Mouse (Mus musculus) heart, postnatal 0 days (tissue): ENCODE measurements at regions not wholly inside any gene's neighbourhood (a gene's known extent, or its start where the extent isn't known, plus 50 kb on each side); places are given as distances from the start of the nearest gene placed in this dataset.

ENCODE experiments used
- ATAC-seq: fragments of 200-750 bp; cut with Nextera tagmentation; 2 replicates; pipeline ENCODE4 v1.8.0; 2017; ENCODE audit warnings: low read depth, moderate number of reproducible peaks, moderate library complexity; ENCODE audit not compliant: insufficient read depth
- DNase-seq: peaks from one replicate; pipeline ENCODE4 v3.0.0-alpha.2; 2016; ENCODE audit warnings: low spot score
- H3K27ac ChIP-seq: fragments of 300-500 bp; sonication (generic); 2 replicates; pipeline ENCODE4 v1.5.1; 2014; ENCODE audit warnings: low read depth, mild to moderate bottlenecking
- H3K27me3 ChIP-seq: fragments of 300-500 bp; sonication (generic); 2 replicates; pipeline ENCODE4 v1.6.1; 2014; ENCODE audit warnings: low read length, mixed read lengths; ENCODE audit not compliant: control insufficient read depth, insufficient read depth
- H3K36me3 ChIP-seq: fragments of 300-500 bp; sonication (generic); replicated peaks from 2 replicates; pipeline ENCODE4 v1.6.1; 2014; ENCODE audit warnings: low read length, mixed read lengths; ENCODE audit not compliant: control insufficient read depth, insufficient read depth
- H3K4me1 ChIP-seq: fragments of 300-500 bp; sonication (generic); 2 replicates; pipeline ENCODE4 v1.6.1; 2014; ENCODE audit warnings: antibody characterized with exemption; ENCODE audit not compliant: control insufficient read depth, insufficient read depth
- H3K4me2 ChIP-seq: fragments of 300-500 bp; sonication (generic); 2 replicates; pipeline ENCODE4 v1.6.1; 2014; ENCODE audit warnings: low read depth, mild to moderate bottlenecking, low read length, moderate library complexity
- H3K4me3 ChIP-seq: fragments of 300-500 bp; sonication (generic); 2 replicates; pipeline ENCODE4 v1.5.1; 2014; ENCODE audit warnings: low read depth, low read length
- H3K9ac ChIP-seq: fragments of 300-500 bp; sonication (generic); replicated peaks from 2 replicates; pipeline ENCODE4 v1.6.1; 2014; ENCODE audit warnings: low read depth, low read length, mixed read lengths
- H3K9me3 ChIP-seq: fragments of 300-500 bp; sonication (generic); replicated peaks from 2 replicates; pipeline ENCODE4 v1.6.1; 2016; ENCODE audit warnings: low read length; ENCODE audit not compliant: control insufficient read depth
- CTCF ChIP-seq: IDR thresholded peaks from 2 replicates; pipeline ENCODE4 v1.5.1; 2016; ENCODE audit warnings: antibody characterized with exemption, control low read depth, low read depth
- EP300 ChIP-seq: IDR thresholded peaks from 2 replicates; pipeline ENCODE4 v1.6.1; 2016; ENCODE audit warnings: antibody characterized with exemption, low read depth
- WGBS: fragments of 180-500 bp; shearing (Covaris S2); extraction: QIAGEN DNeasy Blood & Tissue Kit; methylation state at CpG from one replicate; pipeline ENCODE4 v1.1.7; 2014; 5-methylcytosine and 5-hydroxymethylcytosine counted together

GRCm38 (mm10) chr4:4333472-4334123 is 256.3 kb upstream of the Sdr16c6 start:
- 55% methylated on average over 4 of the region's 4 CpGs for WGBS
- TF ChIP-seq CTCF (no peak), EP300 (no peak)
- H3K9ac ChIP-seq: no peak overlapping the region

GRCm38 (mm10) chr4:4331105-4331504 is 253.8 kb upstream of the Sdr16c6 start:
- Histone ChIP-seq H3K4me3 (no peak overlapping the region), H3K9ac (no peak overlapping the region), H3K36me3 (no peaks in the 10 kb centered on the region), H3K4me2 (no peak overlapping the region), H3K27ac (no peak overlapping the region), H3K9me3 (no peaks in the 10 kb centered on the region), H3K27me3 (no peaks in the 10 kb centered on the region), H3K4me1 (no peaks in the 10 kb centered on the region)
- no peak for TF ChIP-seq CTCF
- ATAC-seq (no peak), DNase-seq (no peak)
- WGBS: 76% methylated on average over 1 of the region's 1 CpGs

More at GRCm38 (mm10) chr4:4333472-4334123, 256.3 kb upstream of the Sdr16c6 start:
- Histone ChIP-seq H3K4me3 (no peak overlapping the region), H3K27ac (no peak overlapping the region), H3K4me1 (no peaks in the 10 kb centered on the region), H3K4me2 (no peak overlapping the region), H3K9me3 (no peaks in the 10 kb centered on the region), H3K36me3 (no peaks in the 10 kb centered on the region), H3K27me3 (no peaks in the 10 kb centered on the region)
- ATAC-seq: no peak
- DNase-seq: no peak

GRCm38 (mm10) chr4:4315651-4316411 is 238.5 kb upstream of the Sdr16c6 start:
- 56% methylated on average over 3 of the region's 3 CpGs for WGBS
- Histone ChIP-seq H3K9ac (no peak overlapping the region), H3K27ac (no peak overlapping the region), H3K9me3 (no peaks in the 10 kb centered on the region), H3K27me3 (no peaks in the 10 kb centered on the region), H3K4me3 (no peak overlapping the region), H3K4me2 (no peak overlapping the region), H3K36me3 (no peaks in the 10 kb centered on the region), H3K4me1 (no peaks in the 10 kb centered on the region)
- ATAC-seq (no peak), DNase-seq (no peak)
- TF ChIP-seq CTCF: no peak
- TF ChIP-seq EP300: no peak

- no peaks in the 10 kb centered on the region for H3K4me1 ChIP-seq
- no peaks in the 10 kb centered on the region for H3K27me3 ChIP-seq
- no peaks in the 10 kb centered on the region for H3K9me3 ChIP-seq
- H3K36me3 ChIP-seq: no peaks in the 10 kb centered on the region
- no peak for TF ChIP-seq EP300
- no peak for TF ChIP-seq CTCF
- H3K4me2 ChIP-seq: no peak overlapping the region
- no peak overlapping the region for H3K4me3 ChIP-seq
- DNase-seq: no peak
- no peak overlapping the region for H3K9ac ChIP-seq
- no peak overlapping the region for H3K27ac ChIP-seq
- no peak for ATAC-seq
Observed at GRCm38 (mm10) chr4:4311496-4311895, 234.2 kb upstream of the Sdr16c6 start.

- 59% methylated on average over 3 of the region's 3 CpGs for WGBS
- no peak for DNase-seq
- TF ChIP-seq CTCF: no peak
- TF ChIP-seq EP300: no peak
- no peak overlapping the region for H3K9ac ChIP-seq
- ATAC-seq: no peak
- no peak overlapping the region for H3K4me3 ChIP-seq
- H3K27me3 ChIP-seq: no peaks in the 10 kb centered on the region
- H3K4me2 ChIP-seq: no peak overlapping the region
- H3K27ac ChIP-seq: no peak overlapping the region
- no peaks in the 10 kb centered on the region for H3K4me1 ChIP-seq
- H3K9me3 ChIP-seq: no peaks in the 10 kb centered on the region
- H3K36me3 ChIP-seq: no peaks in the 10 kb centered on the region
Observed at GRCm38 (mm10) chr4:4306922-4307321, 229.6 kb upstream of the Sdr16c6 start.

GRCm38 (mm10) chr4:4305740-4306249 is 228.5 kb upstream of the Sdr16c6 start:
- H3K9ac ChIP-seq: no peak overlapping the region
- DNase-seq (no peak), ATAC-seq (no peak)
- H3K27ac ChIP-seq: no peak overlapping the region
- no peaks in the 10 kb centered on the region for H3K36me3 ChIP-seq
- no peaks in the 10 kb centered on the region for H3K27me3 ChIP-seq
- no peak overlapping the region for H3K4me3 ChIP-seq
- no peak for TF ChIP-seq CTCF
- no peak for TF ChIP-seq EP300
- no peaks in the 10 kb centered on the region for H3K9me3 ChIP-seq
- H3K4me1 ChIP-seq: no peaks in the 10 kb centered on the region
- no peak overlapping the region for H3K4me2 ChIP-seq
